Mouse (Mus musculus) liver (tissue): ENCODE measurements around the gene Ccdc141.
A peak's percentile ranks its signal among the peaks of the same experiment; 100 is the strongest.

Source experiments
- DNase-seq: peaks from one replicate; pipeline ENCODE4 v3.0.0-alpha.2; 2020; ENCODE audit warnings: mixed read lengths

Ccdc141 gene

DNA sequence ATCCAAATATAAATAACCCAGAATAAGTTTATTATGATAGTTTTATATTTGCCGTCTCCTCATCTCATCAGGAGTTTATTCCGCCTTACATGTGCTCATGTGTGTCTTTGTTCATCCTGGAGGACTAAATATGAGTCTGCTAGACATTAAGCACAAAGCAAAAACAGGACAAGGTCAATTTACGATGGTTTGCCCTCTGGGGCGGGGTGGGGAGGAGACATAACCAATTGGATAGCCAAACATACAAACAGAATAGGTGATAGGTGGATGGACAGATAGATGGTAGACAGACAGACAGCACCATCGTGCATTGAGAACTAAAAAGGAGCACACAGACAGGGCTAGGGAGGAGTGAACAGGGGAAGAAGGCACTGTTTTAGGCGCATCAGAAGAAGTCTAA is 3.4 kb upstream of the Ccdc141 start:
- no peak for DNase-seq

DNA sequence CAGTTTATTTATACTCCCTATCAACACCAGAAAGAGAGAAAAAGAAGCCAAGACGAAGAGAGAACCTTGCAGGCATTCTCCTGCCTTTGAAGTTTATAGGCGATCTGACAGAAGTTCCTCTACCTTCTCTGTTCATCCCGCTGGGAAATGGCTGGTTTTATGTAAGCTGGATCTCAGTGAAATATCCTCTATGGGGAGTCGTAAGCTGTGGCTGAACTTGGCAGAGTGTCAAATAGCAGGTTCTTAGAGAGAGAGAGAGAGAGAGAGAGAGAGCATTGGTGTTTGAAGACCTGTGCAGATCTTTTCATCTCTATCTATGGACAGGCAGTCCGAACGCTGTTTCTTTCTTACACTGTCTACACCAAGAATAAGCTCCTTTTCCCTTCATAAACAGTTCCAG is 2.9 kb upstream of the Ccdc141 start:
- no peak for DNase-seq

DNA sequence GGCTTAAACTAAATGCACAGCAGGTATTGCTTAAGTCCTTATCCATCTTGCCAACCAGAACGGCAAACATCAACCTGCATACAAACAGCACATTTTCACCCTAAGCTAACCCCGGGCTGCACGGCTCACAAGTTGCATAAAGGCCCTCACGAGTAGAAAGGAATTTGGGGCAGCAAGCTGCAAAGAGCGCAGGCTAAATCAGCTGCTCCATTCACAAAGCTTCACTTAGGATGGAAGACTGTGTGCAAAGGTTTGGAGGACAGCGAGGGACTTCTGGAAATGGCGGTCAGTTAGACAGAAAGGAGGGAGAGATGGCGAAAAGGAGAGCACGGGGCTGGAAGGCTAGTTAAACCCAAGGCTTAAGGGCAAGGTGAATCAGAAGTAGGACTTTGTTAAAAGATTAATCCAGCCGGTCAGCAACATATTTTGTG is 1.8 kb upstream of the Ccdc141 start:
- DNase-seq = no peak

DNA sequence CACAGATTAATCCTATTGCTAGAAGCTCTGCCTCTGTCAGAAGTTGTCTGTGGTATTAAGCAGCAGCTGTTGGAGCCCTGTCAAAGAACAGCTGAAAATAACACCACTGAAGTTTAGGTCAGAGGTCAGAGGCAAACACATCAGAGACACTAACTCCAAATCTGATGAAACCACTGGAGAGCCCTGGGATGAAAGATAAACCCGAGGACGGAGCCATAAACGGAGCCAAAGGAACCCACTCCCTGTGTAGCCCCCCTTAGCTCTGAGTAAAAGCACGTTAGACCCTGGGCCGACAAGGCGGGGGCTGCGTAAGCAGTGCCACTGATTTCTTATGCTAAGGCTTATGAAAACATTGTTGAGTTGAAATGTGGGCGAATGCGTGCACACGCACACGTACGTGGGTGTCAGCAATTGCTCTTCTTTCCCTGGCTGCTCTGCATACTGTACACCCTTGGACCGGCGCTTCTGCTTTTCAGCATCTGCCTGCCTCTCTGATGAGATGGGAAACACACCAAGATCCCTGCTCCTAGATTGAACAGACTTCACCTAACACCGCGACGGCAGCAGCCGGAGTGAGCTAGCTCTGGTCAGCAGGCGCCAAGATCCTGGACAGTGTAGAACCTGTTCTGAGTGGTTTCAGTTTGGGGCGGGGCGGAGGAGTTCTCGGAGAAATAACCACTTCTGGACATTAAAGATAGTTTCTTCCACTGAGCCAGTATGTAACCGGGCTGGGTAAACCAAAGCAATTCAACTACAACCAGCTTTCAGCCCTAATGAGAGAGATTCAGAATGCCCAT is 1.2 kb upstream of the Ccdc141 start:
- peak; percentile 24 for DNase-seq

DNA sequence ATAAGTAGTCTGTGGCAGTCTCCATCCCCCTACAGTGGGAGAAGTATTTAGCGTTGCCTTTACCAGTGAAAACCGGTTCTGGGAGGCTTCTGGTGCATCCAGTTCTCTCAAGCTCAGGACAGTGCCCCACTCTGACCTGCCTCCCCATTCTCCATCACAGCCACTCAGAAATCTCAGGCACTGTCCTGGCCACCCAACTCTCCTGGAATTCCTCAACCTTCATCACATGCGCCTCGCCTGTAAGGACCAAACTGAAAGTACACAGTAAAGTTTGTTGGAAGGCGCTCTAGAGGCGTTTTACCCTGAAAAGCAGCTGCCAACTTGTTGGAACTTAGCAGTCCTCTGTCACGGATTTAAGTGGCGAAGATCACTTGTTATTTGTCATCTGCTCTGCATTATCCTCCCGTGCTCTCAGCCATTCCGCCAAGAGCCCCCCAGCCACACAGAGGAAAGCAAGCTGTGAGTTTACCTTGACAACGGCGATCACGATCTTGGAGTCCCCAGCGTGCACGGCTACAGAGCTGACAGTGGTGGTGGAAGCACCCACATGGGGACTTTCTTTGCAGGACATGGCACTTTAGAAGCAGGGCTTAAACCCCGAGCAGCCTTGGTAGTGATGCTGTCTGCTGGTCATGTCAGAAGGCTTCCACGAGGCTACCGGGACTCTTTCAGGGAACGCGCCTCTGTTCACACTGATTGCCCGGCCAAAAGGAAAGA is 362 bp downstream of the Ccdc141 start:
- peak; percentile 27 for DNase-seq

DNA sequence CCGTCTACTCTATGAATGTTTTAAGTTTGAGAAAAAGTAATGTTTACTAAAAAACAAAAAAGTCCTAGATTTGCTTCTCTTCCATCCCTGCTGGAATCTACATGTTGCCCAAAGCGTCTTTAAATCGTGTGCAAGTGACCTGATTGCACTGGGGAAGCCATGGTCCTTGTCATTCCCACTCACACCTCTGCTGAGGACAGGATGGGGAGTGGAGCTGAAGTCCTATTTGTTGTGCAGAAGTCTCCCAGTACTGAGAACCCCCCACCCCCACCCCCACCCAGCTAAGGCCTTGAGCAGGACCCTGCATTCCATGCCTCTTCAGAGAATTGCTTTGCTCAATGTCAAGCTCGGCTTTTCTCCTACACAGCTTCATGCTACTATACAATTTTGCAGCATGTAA is 1.2 kb downstream of the Ccdc141 start:
- DNase-seq = no peak

DNA sequence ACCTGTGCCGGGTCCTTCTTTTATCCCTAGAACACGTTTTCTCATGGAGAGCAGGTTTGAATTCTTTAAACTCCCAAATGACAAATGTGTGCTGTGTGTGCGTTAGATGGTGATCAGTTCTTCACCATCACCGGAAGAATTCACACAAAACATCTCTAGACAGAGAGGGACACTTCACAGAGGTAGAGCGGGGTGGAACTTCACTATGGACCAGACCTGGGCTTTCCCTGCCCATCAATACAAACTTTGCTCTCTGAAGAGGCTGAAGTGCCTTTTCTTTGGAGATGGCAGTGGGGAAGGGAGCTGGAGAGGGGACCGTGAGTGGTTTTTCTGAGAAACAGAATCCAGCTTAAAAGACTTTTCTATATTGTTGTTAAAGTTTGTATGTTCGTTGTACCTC is 1.7 kb downstream of the Ccdc141 start:
- DNase-seq = no peak

DNA sequence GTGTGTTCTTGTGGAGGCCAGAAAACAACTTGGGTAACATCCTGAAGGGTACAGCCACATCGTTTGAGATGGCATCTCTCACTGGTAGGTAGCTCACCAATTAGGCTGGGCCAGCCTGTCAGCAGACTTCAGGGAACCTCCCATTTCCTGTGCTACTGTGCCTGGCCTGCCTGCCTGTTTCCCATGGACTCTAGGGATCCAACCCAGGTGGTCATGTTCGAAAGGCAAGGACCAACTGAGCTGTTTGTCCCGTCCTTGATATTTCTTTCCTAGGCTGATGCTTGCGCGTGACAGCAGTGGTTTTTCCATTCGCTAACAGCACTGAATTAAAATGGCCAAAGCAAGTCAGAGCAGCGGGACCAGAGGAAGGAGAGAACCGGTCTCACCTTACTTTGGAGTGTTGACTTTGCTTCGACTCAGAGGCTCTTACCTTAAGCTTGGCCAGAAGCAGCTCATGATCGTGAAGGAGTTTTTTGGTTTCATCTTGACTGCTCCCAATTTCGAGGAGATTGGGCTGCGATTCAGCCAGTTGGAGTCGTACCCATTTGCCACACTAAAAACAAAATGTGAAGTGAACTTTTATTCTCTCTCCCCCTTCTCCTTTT is 2.3 kb downstream of the Ccdc141 start:
- DNase-seq = no peak

DNA sequence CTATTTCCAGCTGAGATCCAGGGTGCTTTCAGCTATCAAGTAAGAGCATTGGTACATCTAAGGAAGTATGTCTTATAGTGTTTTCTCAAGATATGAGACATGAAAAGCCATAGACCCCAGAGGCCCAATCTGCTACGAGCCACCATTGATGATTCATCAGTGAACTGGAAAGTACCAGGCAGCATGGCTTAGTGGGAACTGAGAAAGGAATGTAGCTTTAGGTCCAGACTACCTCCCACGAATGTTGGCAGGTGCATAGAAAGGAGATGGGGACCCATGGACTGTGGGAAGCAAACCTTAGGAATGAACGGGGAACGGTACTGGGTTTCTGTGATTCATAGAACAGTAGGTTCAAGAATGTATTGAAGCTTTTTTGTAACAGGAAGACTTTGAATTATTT is 4.1 kb downstream of the Ccdc141 start:
- DNase-seq = no peak

DNA sequence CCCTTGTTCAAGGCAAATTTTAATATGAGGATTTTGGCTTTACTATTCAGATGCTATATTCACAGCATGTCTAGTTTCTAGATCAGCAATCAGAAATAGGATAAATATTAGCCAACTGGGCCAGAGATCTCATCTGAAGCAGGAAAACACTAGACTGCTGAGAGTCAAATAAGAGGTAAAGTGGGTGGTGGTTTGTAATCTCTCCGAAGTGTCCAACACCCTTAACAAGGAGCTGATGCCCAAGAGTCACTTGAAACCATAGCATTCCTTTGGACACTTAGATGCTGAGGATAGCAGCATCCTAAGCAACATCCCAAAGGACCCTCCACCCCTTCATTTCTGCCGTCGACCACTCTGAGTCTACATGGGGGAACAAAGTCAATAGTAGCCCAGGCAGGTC is 5.8 kb downstream of the Ccdc141 start:
- no peak for DNase-seq

DNA sequence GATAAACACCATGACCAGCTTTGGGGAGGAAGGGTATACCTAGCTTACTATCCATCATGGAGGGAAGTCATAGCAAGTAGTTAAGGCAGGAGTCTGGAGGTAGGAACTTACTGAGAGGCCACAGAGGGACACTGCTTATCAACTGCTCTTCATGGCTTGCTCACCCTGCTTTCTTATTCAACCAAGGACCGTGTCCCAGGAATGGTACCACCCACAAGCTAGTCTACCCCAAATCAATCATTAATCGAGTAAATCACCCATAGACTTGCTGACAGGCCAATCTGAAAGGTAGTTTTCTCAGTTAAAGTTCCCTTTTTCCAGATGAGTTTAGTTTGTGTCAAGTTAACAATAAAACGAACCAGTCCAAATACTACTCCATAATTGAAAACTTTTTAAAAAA is 7.1 kb downstream of the Ccdc141 start:
- no peak for DNase-seq

DNA sequence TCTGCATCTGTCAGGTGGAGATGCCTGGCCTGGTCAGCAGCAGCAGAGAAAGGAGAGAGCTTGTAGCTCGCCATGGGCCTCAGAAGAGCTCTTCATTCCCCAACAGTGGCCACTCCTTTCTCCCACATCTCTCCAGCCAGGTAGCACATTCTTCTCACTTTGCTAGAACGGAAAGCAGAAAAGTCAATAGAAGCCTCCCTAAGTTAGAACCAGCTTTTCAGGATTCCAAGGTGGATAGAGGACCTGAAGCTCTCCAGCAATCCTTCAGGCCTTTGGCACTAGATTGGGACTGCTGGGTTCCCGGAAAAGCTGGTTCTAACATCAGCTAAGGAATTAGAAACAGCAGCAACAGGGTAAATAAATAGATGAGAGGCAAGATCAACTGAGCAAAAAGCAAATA is 8.3 kb downstream of the Ccdc141 start:
- no peak for DNase-seq

DNA sequence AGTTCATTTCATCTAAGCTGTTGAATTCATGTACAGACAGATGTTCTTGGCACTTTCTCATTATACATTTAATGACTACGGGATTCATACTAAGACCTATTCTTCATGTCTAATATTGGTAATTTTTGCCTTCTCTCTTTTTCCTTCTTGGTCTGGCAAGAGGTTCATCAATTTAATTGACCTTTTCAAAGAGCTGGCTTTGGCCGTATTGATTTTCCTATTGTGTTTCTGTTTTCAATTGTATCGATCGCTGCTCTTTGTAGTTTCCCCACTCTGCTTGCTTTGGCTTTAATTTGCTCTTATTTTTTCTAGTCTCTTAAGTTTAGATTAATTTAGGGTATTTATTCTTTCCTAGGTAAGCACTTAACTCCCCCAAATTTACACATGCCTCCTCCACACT is 12.9 kb downstream of the Ccdc141 start:
- DNase-seq = no peak

DNA sequence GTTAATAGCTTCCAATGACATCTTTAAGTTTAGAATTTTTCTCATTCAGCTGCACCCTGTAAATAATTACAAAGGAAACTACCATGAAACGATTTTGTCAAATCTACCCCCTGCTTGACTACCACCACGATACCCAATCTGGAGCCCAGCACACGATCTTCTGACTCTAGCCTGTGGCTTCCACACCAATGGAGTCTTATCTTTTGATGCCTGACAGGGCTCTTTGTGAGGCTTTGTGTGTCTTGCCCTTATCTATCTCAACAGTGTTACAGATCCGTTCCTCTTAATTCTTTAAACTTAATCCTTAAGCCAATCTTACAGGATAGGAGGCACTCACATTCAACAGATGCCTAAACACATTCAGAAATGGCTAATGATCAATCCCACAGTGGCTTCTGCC is 16.4 kb downstream of the Ccdc141 start:
- DNase-seq = peak; percentile 19

DNA sequence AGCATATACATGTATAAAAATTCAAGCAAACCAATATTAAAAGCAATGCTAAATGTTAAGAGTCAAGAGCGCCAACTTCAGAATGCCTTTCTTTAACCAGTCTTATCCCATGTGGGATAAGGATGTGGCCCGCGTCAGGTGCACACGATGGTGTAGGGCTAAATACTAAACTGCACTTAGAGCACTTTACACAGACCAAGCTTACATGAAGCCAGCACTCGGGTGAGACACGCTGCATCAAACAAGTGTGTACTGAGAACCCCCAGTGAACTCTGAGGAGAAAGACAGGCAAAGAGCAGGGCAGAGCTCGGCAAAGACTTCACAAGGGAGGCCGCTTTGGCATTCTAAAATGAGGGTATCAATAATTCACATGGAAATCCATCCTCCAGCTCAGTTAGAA is 19.2 kb downstream of the Ccdc141 start:
- DNase-seq = no peak

DNA sequence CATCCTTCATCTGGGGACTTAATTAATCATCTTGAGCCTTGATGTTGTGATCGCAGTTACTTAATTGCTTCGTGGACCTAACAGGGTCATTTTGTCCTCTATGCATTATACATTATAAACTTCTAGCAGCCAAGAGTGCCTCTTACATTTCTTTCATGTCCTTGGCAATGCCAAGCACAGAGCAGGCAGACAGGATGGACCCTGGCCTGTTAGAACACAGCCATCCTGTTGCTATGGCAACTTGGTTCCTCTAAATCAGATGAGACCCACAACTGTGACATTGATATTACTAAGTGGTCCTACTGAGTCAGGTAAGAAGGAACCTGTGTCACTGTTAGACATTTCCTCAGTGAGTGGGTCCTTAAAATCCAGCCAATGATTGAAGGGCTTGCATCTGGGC is 20.9 kb downstream of the Ccdc141 start:
- no peak for DNase-seq

DNA sequence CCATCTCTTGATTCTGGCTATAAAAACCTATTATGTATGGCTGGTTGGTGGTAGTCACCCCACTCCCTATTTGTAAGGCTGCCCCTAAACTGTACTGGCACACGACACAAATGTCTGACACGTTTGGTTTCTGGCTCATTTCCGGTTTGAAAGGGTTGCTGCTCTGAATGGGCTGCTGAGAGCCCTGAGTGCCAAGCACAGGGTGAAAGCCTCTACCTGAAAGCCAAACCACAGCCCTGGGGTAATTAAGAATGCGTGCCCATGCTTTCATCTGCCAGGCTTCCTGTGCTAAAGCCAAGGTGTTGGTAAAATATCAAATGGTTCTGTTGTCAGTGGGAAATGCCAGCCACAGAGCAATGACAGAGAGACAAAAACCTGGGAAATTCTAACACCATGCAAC is 22.2 kb downstream of the Ccdc141 start:
- DNase-seq = no peak

DNA sequence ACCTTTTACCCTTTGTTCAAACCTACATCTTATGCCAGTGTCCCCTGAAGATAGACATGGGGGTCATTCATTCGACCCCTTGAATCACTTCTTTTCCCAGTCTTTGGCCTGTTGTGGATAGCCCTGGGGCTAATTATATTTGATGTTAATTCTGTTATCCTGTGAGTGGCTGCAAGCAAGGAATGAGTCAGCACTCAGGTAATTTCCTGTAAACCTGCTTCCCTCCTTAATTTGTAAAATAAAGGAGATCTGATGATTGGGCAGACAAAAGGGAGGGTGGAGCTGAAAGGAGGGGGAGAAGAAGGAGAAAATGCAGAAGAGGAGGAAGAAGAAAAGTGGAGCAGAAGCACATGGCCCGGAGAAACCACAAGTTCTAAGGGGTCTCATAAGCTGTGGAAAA is 23.5 kb downstream of the Ccdc141 start:
- no peak for DNase-seq

DNA sequence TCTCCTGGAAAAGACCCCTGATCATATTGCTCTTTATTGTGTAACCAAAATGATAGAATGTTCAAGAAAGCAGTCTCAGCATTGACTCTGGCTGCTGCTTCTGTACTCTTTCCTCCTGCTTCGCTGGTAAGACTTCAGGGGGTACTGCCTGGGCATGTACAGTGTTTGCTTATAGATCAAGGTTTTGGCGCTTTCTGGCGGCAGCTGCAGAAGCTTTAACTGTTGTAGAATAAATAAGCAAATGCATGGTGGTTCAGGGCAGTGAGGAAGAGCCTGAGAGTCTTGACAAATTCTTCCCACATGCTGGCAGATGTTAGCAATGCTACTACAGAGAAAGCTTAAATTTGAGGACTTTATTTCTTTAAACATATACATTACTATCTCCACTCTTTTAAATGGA is 24.1 kb downstream of the Ccdc141 start:
- no peak for DNase-seq

DNA sequence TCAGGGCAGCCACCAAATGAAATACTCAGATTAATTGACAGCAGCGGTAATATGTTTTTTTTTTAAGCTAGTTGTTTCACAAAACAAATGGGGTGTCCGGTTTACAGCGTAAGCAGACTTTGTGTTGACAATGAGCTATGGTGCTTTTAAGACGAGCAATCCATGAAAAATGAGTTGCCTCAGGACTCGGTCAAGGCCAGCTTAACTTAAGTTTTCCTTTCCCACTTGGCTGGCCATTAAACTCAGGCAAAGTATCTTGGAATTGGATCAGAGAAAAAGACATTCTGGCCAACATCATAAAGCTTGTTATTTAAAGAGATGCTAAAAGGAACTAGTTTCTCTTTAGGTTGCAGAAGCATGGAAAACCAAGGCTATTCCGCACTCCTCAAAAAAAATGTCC is 26.9 kb downstream of the Ccdc141 start:
- DNase-seq = no peak

DNA sequence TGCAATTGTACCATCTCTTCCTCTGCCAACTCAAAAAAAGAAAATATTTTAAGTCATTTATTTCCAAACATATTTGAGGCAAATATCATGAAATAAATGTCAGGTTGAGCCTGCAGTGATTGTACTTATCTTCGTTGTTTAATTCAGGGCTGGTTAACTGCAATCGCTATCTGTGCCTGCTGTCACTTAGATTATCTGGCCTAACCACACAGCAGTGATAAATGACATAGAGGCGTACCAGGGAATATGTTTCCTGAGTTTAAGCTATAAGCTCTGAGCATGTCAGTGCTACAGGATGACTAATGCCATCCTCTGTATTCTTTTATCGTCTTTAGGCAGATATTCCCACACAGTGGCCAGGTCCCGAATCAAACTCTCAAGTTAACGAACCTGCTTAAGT is 31.6 kb downstream of the Ccdc141 start:
- no peak for DNase-seq

DNA sequence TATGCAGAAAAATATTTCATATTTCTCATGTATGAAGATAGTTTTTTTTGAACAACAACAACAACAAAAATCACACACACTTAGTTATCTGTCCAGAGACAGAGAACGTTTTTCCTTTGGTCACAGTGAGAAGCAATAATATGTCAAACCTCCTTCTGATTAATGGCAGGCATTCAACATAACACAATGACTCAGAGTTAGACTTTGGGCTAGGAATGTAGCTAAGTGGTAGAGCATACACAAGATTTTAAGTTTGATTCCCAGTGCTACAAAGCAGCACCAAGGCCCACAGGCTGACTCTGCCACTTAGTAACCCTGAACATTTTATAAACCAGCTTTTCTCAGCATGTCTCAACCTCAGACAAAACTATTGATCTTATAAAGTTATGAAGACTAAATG is 35.5 kb downstream of the Ccdc141 start:
- DNase-seq = no peak

DNA sequence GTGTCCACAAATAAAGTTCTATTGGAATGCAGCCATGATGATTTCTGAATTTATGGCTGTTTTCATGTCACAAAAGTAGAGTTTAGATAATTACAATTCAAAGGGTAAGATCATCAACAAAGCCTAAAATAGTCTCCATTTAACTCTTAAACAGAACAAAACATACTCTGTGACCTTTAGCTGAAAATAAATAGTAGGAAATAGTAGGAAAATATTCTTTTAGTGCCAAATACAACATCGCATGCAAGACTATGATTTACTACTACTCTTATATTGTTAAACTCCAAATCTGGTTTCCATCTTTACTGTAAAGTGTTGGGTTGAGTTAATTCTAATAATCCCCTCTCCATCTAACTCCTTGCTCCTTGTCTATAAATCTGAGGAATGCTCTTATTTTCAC is 37.0 kb downstream of the Ccdc141 start:
- DNase-seq = no peak

DNA sequence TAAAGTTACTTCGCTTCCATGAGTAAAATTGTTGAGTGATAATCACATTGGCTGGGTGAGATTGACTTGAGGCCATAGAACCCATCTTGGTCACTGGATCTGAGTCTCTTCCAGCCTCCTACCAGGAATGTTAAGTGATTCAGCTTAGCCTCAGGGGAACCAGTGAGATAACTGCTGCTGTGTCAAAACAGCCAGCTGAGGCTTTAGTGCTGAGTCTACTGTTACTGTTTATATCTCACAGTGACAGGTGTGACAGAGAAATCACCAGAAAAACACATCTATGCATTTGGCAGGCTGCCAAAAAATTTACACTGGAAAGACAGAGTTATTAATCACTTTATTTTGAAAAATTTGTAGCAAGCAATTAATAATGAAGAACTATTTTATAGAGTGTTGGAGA is 43.5 kb downstream of the Ccdc141 start:
- no peak for DNase-seq
